Mouse (Mus musculus): ENCODE results near the gene Cflar. TPM values are rescaled to one million over a fixed set of nuclear protein-coding genes. Genes with fewer than 3 reads are reported as not detected.
A peak's percentile ranks its signal among the peaks of the same experiment; 100 is the strongest.
"Not testable (repeated sequence)": the region's sequence is repeated elsewhere in the genome, so short reads cannot be mapped to it uniquely, and the experiment has no call there.

Gene Cflar
- polyA plus RNA-seq (2014; fragmentation: Nextera tagmentation; extraction: Ambion mirVana) = 26.7 and 32.6 TPM in 2 replicates

- Histone ChIP-seq H3K4me2 (peak within 1 kb of the TSS; percentile 71), H3K4me1 (ENCODE audit: control insufficient read depth, insufficient read depth, low read length) (0 out of 2 replicates have a peak, but pooled peaks cover 3% of the 10 kb centered on the region), H3K27me3 (ENCODE audit: control insufficient read depth, insufficient read depth, low read length) (no peaks in the 10 kb centered on the region), H3K27ac (ENCODE audit: low read depth, low read length) (peak within 1 kb of the TSS; percentile 99), H3K4me3 (ENCODE audit: low read depth, low read length) (peak within 1 kb of the TSS; percentile 62), H3K9me3 (replicated peaks; ENCODE audit: control insufficient read depth, low read length) (no peaks in the 10 kb centered on the region), H3K9ac (ENCODE audit: low read depth, low read length) (peak within 1 kb of the TSS; percentile 92), H3K36me3 (ENCODE audit: control insufficient read depth, insufficient read depth, low read length) (peaks cover 6% of the 10 kb centered on the region)
- ATAC-seq (replicated peaks; ENCODE audit: insufficient number of reproducible peaks, low FRiP score, low TSS enrichment) = peak; percentile 76
- WGBS (ENCODE audit: insufficient replicate concordance) = under 1% methylated on average over 45 of the region's 45 CpGs
These were observed at the start of gene Cflar for GRCm38 (mm10) chr1:58711365-58712016. Gene Cflar, plus strand, starts transcription at chr1:58711508.

- not testable (repeated sequence) for H3K36me3 ChIP-seq (ENCODE audit: control insufficient read depth, insufficient read depth, low read length); H3K4me1 ChIP-seq (ENCODE audit: control insufficient read depth, insufficient read depth, low read length); H3K27me3 ChIP-seq (ENCODE audit: control insufficient read depth, insufficient read depth, low read length); H3K9me3 ChIP-seq (replicated peaks; ENCODE audit: control insufficient read depth, low read length); ATAC-seq (replicated peaks; ENCODE audit: insufficient number of reproducible peaks, low FRiP score, low TSS enrichment); H3K27ac ChIP-seq (ENCODE audit: low read depth, low read length); H3K4me2 ChIP-seq; H3K9ac ChIP-seq (ENCODE audit: low read depth, low read length); H3K4me3 ChIP-seq (ENCODE audit: low read depth, low read length)
- WGBS (ENCODE audit: insufficient replicate concordance) = 87% methylated on average over 5 of the region's 5 CpGs
These were observed 48.6 kb upstream of the Cflar start for GRCm38 (mm10) chr1:58662671-58663070.

GRCm38 (mm10) chr1:58663365-58663764, 47.9 kb upstream of the Cflar start:
- H3K36me3 ChIP-seq (ENCODE audit: control insufficient read depth, insufficient read depth, low read length); H3K4me1 ChIP-seq (ENCODE audit: control insufficient read depth, insufficient read depth, low read length); H3K9ac ChIP-seq (ENCODE audit: low read depth, low read length); H3K4me3 ChIP-seq (ENCODE audit: low read depth, low read length); H3K9me3 ChIP-seq (replicated peaks; ENCODE audit: control insufficient read depth, low read length); H3K27me3 ChIP-seq (ENCODE audit: control insufficient read depth, insufficient read depth, low read length); ATAC-seq (replicated peaks; ENCODE audit: insufficient number of reproducible peaks, low FRiP score, low TSS enrichment); H3K4me2 ChIP-seq; H3K27ac ChIP-seq (ENCODE audit: low read depth, low read length): not testable (repeated sequence)
- WGBS (ENCODE audit: insufficient replicate concordance) = 81% methylated on average over 3 of the region's 3 CpGs

GRCm38 (mm10) chr1:58668191-58668590, 43.1 kb upstream of the Cflar start:
- no peak for ATAC-seq (replicated peaks; ENCODE audit: insufficient number of reproducible peaks, low FRiP score, low TSS enrichment)
- Histone ChIP-seq H3K4me2 (no peak overlapping the region), H3K4me1 (ENCODE audit: control insufficient read depth, insufficient read depth, low read length) (no peaks in the 10 kb centered on the region), H3K36me3 (ENCODE audit: control insufficient read depth, insufficient read depth, low read length) (no peaks in the 10 kb centered on the region), H3K27ac (ENCODE audit: low read depth, low read length) (no peak overlapping the region), H3K27me3 (ENCODE audit: control insufficient read depth, insufficient read depth, low read length) (no peaks in the 10 kb centered on the region), H3K9ac (ENCODE audit: low read depth, low read length) (no peak overlapping the region), H3K9me3 (replicated peaks; ENCODE audit: control insufficient read depth, low read length) (no peaks in the 10 kb centered on the region), H3K4me3 (ENCODE audit: low read depth, low read length) (no peak overlapping the region)
- 78% methylated on average over 5 of the region's 5 CpGs for WGBS (ENCODE audit: insufficient replicate concordance)

- H3K36me3 ChIP-seq (ENCODE audit: control insufficient read depth, insufficient read depth, low read length); H3K27me3 ChIP-seq (ENCODE audit: control insufficient read depth, insufficient read depth, low read length); H3K27ac ChIP-seq (ENCODE audit: low read depth, low read length); H3K9me3 ChIP-seq (replicated peaks; ENCODE audit: control insufficient read depth, low read length); H3K4me3 ChIP-seq (ENCODE audit: low read depth, low read length); ATAC-seq (replicated peaks; ENCODE audit: insufficient number of reproducible peaks, low FRiP score, low TSS enrichment); H3K4me1 ChIP-seq (ENCODE audit: control insufficient read depth, insufficient read depth, low read length); H3K9ac ChIP-seq (ENCODE audit: low read depth, low read length); H3K4me2 ChIP-seq: not testable (repeated sequence)
- 86% methylated on average over 3 of the region's 3 CpGs for WGBS (ENCODE audit: insufficient replicate concordance)
These were observed 41.7 kb upstream of the Cflar start for GRCm38 (mm10) chr1:58669635-58670034.

- Histone ChIP-seq H3K4me1 (ENCODE audit: control insufficient read depth, insufficient read depth, low read length) (no peaks in the 10 kb centered on the region), H3K27me3 (ENCODE audit: control insufficient read depth, insufficient read depth, low read length) (no peaks in the 10 kb centered on the region), H3K27ac (ENCODE audit: low read depth, low read length) (no peak overlapping the region), H3K9ac (ENCODE audit: low read depth, low read length) (no peak overlapping the region), H3K36me3 (ENCODE audit: control insufficient read depth, insufficient read depth, low read length) (no peaks in the 10 kb centered on the region), H3K4me3 (ENCODE audit: low read depth, low read length) (no peak overlapping the region), H3K9me3 (replicated peaks; ENCODE audit: control insufficient read depth, low read length) (no peaks in the 10 kb centered on the region), H3K4me2 (no peak overlapping the region)
- WGBS (ENCODE audit: insufficient replicate concordance) = 75% methylated on average over 2 of the region's 2 CpGs
- no peak for ATAC-seq (replicated peaks; ENCODE audit: insufficient number of reproducible peaks, low FRiP score, low TSS enrichment)
These were observed 39.2 kb upstream of the Cflar start for GRCm38 (mm10) chr1:58672116-58672515.

- Histone ChIP-seq H3K27me3 (ENCODE audit: control insufficient read depth, insufficient read depth, low read length) (no peaks in the 10 kb centered on the region), H3K36me3 (ENCODE audit: control insufficient read depth, insufficient read depth, low read length) (no peaks in the 10 kb centered on the region), H3K27ac (ENCODE audit: low read depth, low read length) (no peak overlapping the region), H3K4me1 (ENCODE audit: control insufficient read depth, insufficient read depth, low read length) (no peaks in the 10 kb centered on the region), H3K9ac (ENCODE audit: low read depth, low read length) (no peak overlapping the region), H3K4me3 (ENCODE audit: low read depth, low read length) (no peak overlapping the region), H3K4me2 (no peak overlapping the region), H3K9me3 (replicated peaks; ENCODE audit: control insufficient read depth, low read length) (no peaks in the 10 kb centered on the region)
- no peak for ATAC-seq (replicated peaks; ENCODE audit: insufficient number of reproducible peaks, low FRiP score, low TSS enrichment)
- 76% methylated on average over 3 of the region's 3 CpGs for WGBS (ENCODE audit: insufficient replicate concordance)
These were observed 36.3 kb upstream of the Cflar start for GRCm38 (mm10) chr1:58675011-58675410.

GRCm38 (mm10) chr1:58677575-58677974, 33.7 kb upstream of the Cflar start:
- no peak overlapping the region for H3K9ac ChIP-seq (ENCODE audit: low read depth, low read length)
- no peaks in the 10 kb centered on the region for H3K27me3 ChIP-seq (ENCODE audit: control insufficient read depth, insufficient read depth, low read length)
- no peaks in the 10 kb centered on the region for H3K9me3 ChIP-seq (replicated peaks; ENCODE audit: control insufficient read depth, low read length)
- WGBS (ENCODE audit: insufficient replicate concordance) = 91% methylated on average over 1 of the region's 1 CpGs
- no peaks in the 10 kb centered on the region for H3K36me3 ChIP-seq (ENCODE audit: control insufficient read depth, insufficient read depth, low read length)
- ATAC-seq (replicated peaks; ENCODE audit: insufficient number of reproducible peaks, low FRiP score, low TSS enrichment) = no peak
- H3K27ac ChIP-seq (ENCODE audit: low read depth, low read length) = no peak overlapping the region
- no peak overlapping the region for H3K4me2 ChIP-seq
- H3K4me3 ChIP-seq (ENCODE audit: low read depth, low read length) = no peak overlapping the region
- no peaks in the 10 kb centered on the region for H3K4me1 ChIP-seq (ENCODE audit: control insufficient read depth, insufficient read depth, low read length)

- H3K4me1 ChIP-seq (ENCODE audit: control insufficient read depth, insufficient read depth, low read length); H3K9ac ChIP-seq (ENCODE audit: low read depth, low read length); H3K9me3 ChIP-seq (replicated peaks; ENCODE audit: control insufficient read depth, low read length); ATAC-seq (replicated peaks; ENCODE audit: insufficient number of reproducible peaks, low FRiP score, low TSS enrichment); H3K36me3 ChIP-seq (ENCODE audit: control insufficient read depth, insufficient read depth, low read length); H3K27ac ChIP-seq (ENCODE audit: low read depth, low read length); H3K4me3 ChIP-seq (ENCODE audit: low read depth, low read length); H3K4me2 ChIP-seq; H3K27me3 ChIP-seq (ENCODE audit: control insufficient read depth, insufficient read depth, low read length): not testable (repeated sequence)
- 40% methylated on average over 5 of the region's 5 CpGs for WGBS (ENCODE audit: insufficient replicate concordance)
These were observed 32.9 kb upstream of the Cflar start for GRCm38 (mm10) chr1:58678412-58678811.

All from heart, embryonic 11.5 days (tissue).